ENCODE assay signal across 12 mouse cellular contexts in the genomic region with DNA sequence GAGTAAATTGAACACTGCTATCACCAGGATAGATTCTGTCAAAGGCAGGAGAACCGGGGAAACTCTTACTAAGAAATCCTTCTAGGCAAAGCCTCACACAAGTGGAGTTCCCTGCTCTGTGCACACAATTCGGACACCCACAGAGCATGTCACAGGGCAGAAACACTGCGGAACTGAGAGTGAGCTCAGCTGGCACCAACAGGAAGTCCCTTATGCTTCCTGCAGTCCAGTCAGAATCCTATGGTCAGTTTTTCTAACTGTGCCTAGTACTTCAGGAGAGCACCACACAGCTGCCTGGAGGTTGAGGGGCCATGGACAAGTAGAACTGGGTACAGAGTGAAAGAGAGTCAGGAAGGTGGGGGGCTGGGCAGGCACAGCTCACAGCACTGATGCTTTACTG. TPM values are rescaled to one million over a fixed set of nuclear protein-coding genes. Genes with fewer than 3 reads are reported as not detected.
A peak's percentile ranks its signal among the peaks of the same experiment; 100 is the strongest.
DNase-seq lines count a peak whose midpoint lies in the region; ATAC-seq and TF ChIP-seq lines count a peak whose summit lies in the region.
"Had no signal": no experiment of that assay in that cellular context is flagged by ENCODE, and none has a peak within 500 bp of the region (broad histone marks: within the 10 kb centered on the region; RNA-seq: fewer than 3 reads in every experiment).

No protein-coding gene starts in this region.

- no peaks in the 10 kb centered on the region for H3K36me3 ChIP-seq in heart, embryonic 11.5 days (ENCODE audit: control insufficient read depth, insufficient read depth, low read length)
- no peaks in the 10 kb centered on the region for H3K36me3 ChIP-seq in liver, postnatal 0 days (replicated peaks; ENCODE audit: insufficient read depth, low read length)
- H3K36me3 ChIP-seq in liver, embryonic 12.5 days = no peaks in the 10 kb centered on the region
- no peaks in the 10 kb centered on the region for H3K36me3 ChIP-seq in kidney, adult 2 months (ENCODE audit: control insufficient read depth, insufficient read depth, low read length)
- H3K36me3 ChIP-seq: stomach, embryonic 15.5 days had no signal

- TF ChIP-seq POLR2A in kidney, adult 2 months (IDR thresholded peaks at IDR 0.05; ENCODE audit: low read depth, low read length) = no peak

- no peaks in the 10 kb centered on the region for H3K9me3 ChIP-seq in heart, embryonic 11.5 days (replicated peaks; ENCODE audit: control insufficient read depth, low read length)
- H3K9me3 ChIP-seq in liver, postnatal 0 days (ENCODE audit: low read length) = no peaks in the 10 kb centered on the region
- no peaks in the 10 kb centered on the region for H3K9me3 ChIP-seq in liver, embryonic 12.5 days (replicated peaks)
- H3K9me3 ChIP-seq: stomach, embryonic 15.5 days had no signal

- H3K4me3 ChIP-seq in heart, embryonic 11.5 days (ENCODE audit: low read depth, low read length) = no peak overlapping the region
- H3K4me3 ChIP-seq in liver, postnatal 0 days (ENCODE audit: low read depth, low read length) = no peak overlapping the region
- H3K4me3 ChIP-seq in liver, embryonic 12.5 days = no peak overlapping the region
- no peak overlapping the region for H3K4me3 ChIP-seq in kidney, adult 2 months (ENCODE audit: insufficient read depth, low read depth, low read length)
- H3K4me3 ChIP-seq: stomach, embryonic 15.5 days had no signal

- WGBS in heart, embryonic 11.5 days (ENCODE audit: insufficient replicate concordance) = 56% methylated on average over 3 of the region's 3 CpGs
- 39% methylated on average over 3 of the region's 3 CpGs for WGBS in liver, postnatal 0 days (ENCODE audit: insufficient replicate concordance)
- 47% methylated on average over 3 of the region's 3 CpGs for WGBS in liver, embryonic 12.5 days (ENCODE audit: insufficient replicate concordance)
- 67% methylated on average over 3 of the region's 3 CpGs for WGBS in kidney, adult 2 months

- H3K27me3 ChIP-seq in heart, embryonic 11.5 days (ENCODE audit: control insufficient read depth, insufficient read depth, low read length) = no peaks in the 10 kb centered on the region
- no peaks in the 10 kb centered on the region for H3K27me3 ChIP-seq in liver, postnatal 0 days (ENCODE audit: insufficient read depth, low read length)
- H3K27me3 ChIP-seq in liver, embryonic 12.5 days (replicated peaks) = no peaks in the 10 kb centered on the region
- no peaks in the 10 kb centered on the region for H3K27me3 ChIP-seq in kidney, adult 2 months (replicated peaks; ENCODE audit: control insufficient read depth, insufficient read depth, low read length)
- H3K27me3 ChIP-seq: stomach, embryonic 15.5 days had no signal

- H3K27ac ChIP-seq in heart, embryonic 11.5 days (ENCODE audit: low read depth, low read length) = no peak overlapping the region
- H3K27ac ChIP-seq in liver, postnatal 0 days (ENCODE audit: low read depth) = peak overlapping the region; percentile 22; the same call in 1 of the 2 replicates
- H3K27ac ChIP-seq in liver, embryonic 12.5 days = no peak overlapping the region
- no peak overlapping the region for H3K27ac ChIP-seq in kidney, adult 2 months (ENCODE audit: insufficient read depth, low read depth, low read length)
- H3K27ac ChIP-seq: stomach, embryonic 15.5 days had no signal

- H3K4me1 ChIP-seq in heart, embryonic 11.5 days (ENCODE audit: control insufficient read depth, insufficient read depth, low read length) = peaks cover 84% of the 10 kb centered on the region
- peaks cover 36% of the 10 kb centered on the region for H3K4me1 ChIP-seq in liver, postnatal 0 days (ENCODE audit: insufficient read depth)
- peaks cover 28% of the 10 kb centered on the region for H3K4me1 ChIP-seq in liver, embryonic 12.5 days
- H3K4me1 ChIP-seq in kidney, adult 2 months (ENCODE audit: control insufficient read depth, insufficient read depth, low read length) = peaks cover 19% of the 10 kb centered on the region

- no peak for TF ChIP-seq CTCF in liver, postnatal 0 days (IDR thresholded peaks at IDR 0.05; ENCODE audit: low read depth)
- TF ChIP-seq CTCF in kidney, adult 2 months (conservative IDR thresholded peaks at IDR 0.05; ENCODE audit: insufficient read depth, insufficient read length, low read depth, low read length) = no peak

- no peak for TF ChIP-seq EP300 in liver, postnatal 0 days (IDR thresholded peaks at IDR 0.05; ENCODE audit: low read depth)

- no peak overlapping the region for H3K9ac ChIP-seq in heart, embryonic 11.5 days (ENCODE audit: low read depth, low read length)
- H3K9ac ChIP-seq in liver, postnatal 0 days (replicated peaks) = no peak overlapping the region
- no peak overlapping the region for H3K9ac ChIP-seq in liver, embryonic 12.5 days
- H3K9ac ChIP-seq: stomach, embryonic 15.5 days had no signal

- DNase-seq in heart, adult 11 months = peak; percentile 96
- no peak for DNase-seq in liver, postnatal 0 days
- DNase-seq in brain, adult 2 months (ENCODE audit: low read depth, low spot score) = peak; percentile 45
- DNase-seq in kidney, adult 2 months = no peak
- no peak for DNase-seq in kidney, postnatal 14 days
- DNase-seq: adrenal gland, postnatal 10 days; cerebellum, adult 8-10 months had no signal

- no peak for ATAC-seq in heart, embryonic 11.5 days (replicated peaks; ENCODE audit: insufficient number of reproducible peaks, low FRiP score, low TSS enrichment)
- ATAC-seq in liver, postnatal 0 days = 0 out of 2 replicates have a peak, but pooled peaks have one; percentile 9
- no peak for ATAC-seq in liver, embryonic 12.5 days
- peak; percentile 64 for ATAC-seq in megakaryocyte, adult 5-6 weeks (ENCODE audit: poor library complexity, severe bottlenecking)
- ATAC-seq: intestine, postnatal 0 days had no signal

- H3K4me2 ChIP-seq in heart, embryonic 11.5 days = no peak overlapping the region
- H3K4me2 ChIP-seq in liver, postnatal 0 days (ENCODE audit: low read depth, low read length) = no peak overlapping the region
- H3K4me2 ChIP-seq in liver, embryonic 12.5 days = no peak overlapping the region
- H3K4me2 ChIP-seq: stomach, embryonic 15.5 days had no signal

RNA-seq across cellular contexts. Expression of gene Sipa1l2, which starts 41.7 kb away (rescaled TPM):
- polyA plus RNA-seq in heart, embryonic 11.5 days (2014; fragmentation: Nextera tagmentation; extraction: Ambion mirVana) = 16.8 and 19.4 TPM in 2 replicates
- 0.44 and 0.47 TPM in 2 replicates for polyA plus RNA-seq in liver, postnatal 0 days (2015; fragmentation: Nextera tagmentation; extraction: Ambion mirVana)
- polyA plus RNA-seq in liver, embryonic 12.5 days (2016; fragmentation: Nextera tagmentation; extraction: Ambion mirVana) = 1.9 and 2.3 TPM in 2 replicates
- 5.2 and 7.4 TPM in 2 replicates for total RNA-seq in megakaryocyte, adult 5-6 weeks (2015)
- total RNA-seq in megakaryocyte, adult 5-6 weeks (2017) = 10.9 and 11.6 TPM in 2 replicates
- polyA plus RNA-seq in kidney, adult 2 months (2012; rRNA removed) = 8.1 and 8.3 TPM in 2 replicates

Comparison
In these comparisons a context has a peak if more than half of its experiments do, and no peak if none do; other contexts are left out.
1. ATAC-seq: peak in liver, postnatal 0 days (single experiment) and megakaryocyte, adult 5-6 weeks (single experiment); none in heart, embryonic 11.5 days (single experiment) and liver, embryonic 12.5 days (single experiment).
2. DNase-seq: peak in heart, adult 11 months (single experiment) and brain, adult 2 months (single experiment); none in liver, postnatal 0 days (single experiment), kidney, adult 2 months (single experiment) and kidney, postnatal 14 days (single experiment).